Mouse (Mus musculus) MEL (cell line): ENCODE data around the gene Peli2. TPM values are rescaled to one million over a fixed set of nuclear protein-coding genes. Genes with fewer than 3 reads are reported as not detected.

Source experiments
- DNase-seq: peaks from one replicate; pipeline ENCODE4 v3.0.0; 2011; ENCODE audit warnings: low read depth, low spot score
- H3K27ac ChIP-seq: 2 replicates; pipeline ENCODE4 v1.5.1; 2012; ENCODE audit warnings: low read depth, mild to moderate bottlenecking, control low read depth, low read length, moderate library complexity; ENCODE audit not compliant: control insufficient read depth
- H3K27me3 ChIP-seq, 2 experiments: fragments of 150-350 bp in 1 of 2; sonication (generic) in 1 of 2; 2 replicates each; pipeline ENCODE4 v1.6.1; 2012; ENCODE audit warnings: low read length in 2 of 2, mild to moderate bottlenecking in 2 of 2, improper control_type of control experiment in 1 of 2, moderate library complexity in 1 of 2; ENCODE audit not compliant: insufficient read depth in 2 of 2, control insufficient read depth in 1 of 2
- H3K36me3 ChIP-seq, 2 experiments: 2 replicates each; pipeline ENCODE4 v1.6.1; 2012 to 2014; ENCODE audit warnings: low read length in 2 of 2, improper control_type of control experiment in 1 of 2, inconsistent platforms in 1 of 2, mild to moderate bottlenecking in 1 of 2; ENCODE audit not compliant: insufficient read depth in 2 of 2, control insufficient read depth in 1 of 2
- H3K4me1 ChIP-seq, 2 experiments: fragments of 150-350 bp in 1 of 2; sonication (generic) in 1 of 2; 2 replicates each; pipeline ENCODE4 v1.6.1; 2012; ENCODE audit warnings: low read length in 2 of 2, improper control_type of control experiment in 1 of 2, mild to moderate bottlenecking in 1 of 2; ENCODE audit not compliant: insufficient read depth in 2 of 2, control insufficient read depth in 1 of 2
- H3K4me3 ChIP-seq, 2 experiments: fragments of 150-350 bp in 1 of 2; sonication (generic) in 1 of 2; 2 replicates each; pipeline ENCODE4 v1.5.1; 2012; ENCODE audit warnings: low read depth in 2 of 2, low read length in 2 of 2, mild to moderate bottlenecking in 2 of 2, moderate library complexity in 2 of 2, control low read depth in 1 of 2, improper control_type of control experiment in 1 of 2; ENCODE audit not compliant: control insufficient read depth in 1 of 2, insufficient read depth in 1 of 2
- H3K79me2 ChIP-seq: 2 replicates; pipeline ENCODE4 v1.6.1; 2012; ENCODE audit warnings: mild to moderate bottlenecking, low read length, moderate library complexity; ENCODE audit not compliant: control insufficient read depth, poor library complexity, insufficient read depth
- H3K9ac ChIP-seq: 2 replicates; pipeline ENCODE4 v1.6.1; 2012; ENCODE audit warnings: low read depth, mild to moderate bottlenecking, control low read depth, low read length, moderate library complexity; ENCODE audit not compliant: control insufficient read depth, poor library complexity, severe bottlenecking
- H3K9me3 ChIP-seq: fragments of 150-350 bp; sonication (generic); replicated peaks from 2 replicates; pipeline ENCODE4 v1.6.1; 2012; ENCODE audit warnings: mild to moderate bottlenecking, low read length, improper control_type of control experiment, moderate library complexity; ENCODE audit not compliant: insufficient read depth
- BHLHE40 ChIP-seq: IDR thresholded peaks from 2 replicates; pipeline ENCODE4 v1.6.1; 2012; ENCODE audit warnings: low read depth, mild to moderate bottlenecking, inconsistent platforms, low read length, improper control_type of control experiment, borderline replicate concordance
- CHD2 ChIP-seq: IDR thresholded peaks from 2 replicates; pipeline ENCODE4 v1.6.1; 2011; ENCODE audit warnings: low read length, improper control_type of control experiment
- CTCF ChIP-seq, 3 experiments: IDR thresholded peaks in 2 of 3; conservative IDR thresholded peaks in 1 of 3; 2 replicates each; pipeline ENCODE4 v1.5.1; 2011 to 2012; ENCODE audit warnings: low read length in 3 of 3, low read depth in 2 of 3, mild to moderate bottlenecking in 2 of 3, improper control_type of control experiment in 1 of 3, inconsistent platforms in 1 of 3, mixed read lengths in 1 of 3, moderate library complexity in 1 of 3; ENCODE audit not compliant: control insufficient read depth in 1 of 3, insufficient read depth in 1 of 3, poor library complexity in 1 of 3, severe bottlenecking in 1 of 3
- ELF1 ChIP-seq: IDR thresholded peaks from 2 replicates; pipeline ENCODE4 v1.6.1; 2014; ENCODE audit warnings: low read depth, mild to moderate bottlenecking, inconsistent platforms, low read length, improper control_type of control experiment, moderate library complexity
- GABPA ChIP-seq: IDR thresholded peaks from 2 replicates; pipeline ENCODE4 v1.6.1; 2012; ENCODE audit warnings: low read depth, mild to moderate bottlenecking, inconsistent platforms, low read length, improper control_type of control experiment, moderate library complexity
- HCFC1 ChIP-seq: IDR thresholded peaks from 2 replicates; pipeline ENCODE4 v1.6.1; 2012; ENCODE audit warnings: low read depth, mild to moderate bottlenecking, inconsistent platforms, low read length, improper control_type of control experiment, moderate library complexity
- JUND ChIP-seq: IDR thresholded peaks from 2 replicates; pipeline ENCODE4 v1.6.1; 2011; ENCODE audit warnings: low read depth, mild to moderate bottlenecking, improper control_type of control experiment, low read length
- KAT2A ChIP-seq: conservative IDR thresholded peaks from 2 replicates; pipeline ENCODE4 v1.6.1; 2012; ENCODE audit warnings: low read depth, low read length, improper control_type of control experiment, inconsistent platforms
- MAFK ChIP-seq: IDR thresholded peaks from 2 replicates; pipeline ENCODE4 v1.6.1; 2011; ENCODE audit warnings: low read depth, mild to moderate bottlenecking, low read length, improper control_type of control experiment, borderline replicate concordance
- MAX ChIP-seq: IDR thresholded peaks from 2 replicates; pipeline ENCODE4 v1.6.1; 2011; ENCODE audit warnings: low read length, improper control_type of control experiment
- MEF2A ChIP-seq: IDR thresholded peaks from 2 replicates; pipeline ENCODE4 v1.6.1; 2014; ENCODE audit warnings: low read depth, mild to moderate bottlenecking, inconsistent platforms, low read length, improper control_type of control experiment; ENCODE audit not compliant: poor library complexity, insufficient replicate concordance, severe bottlenecking; ENCODE audit errors: extremely low read depth
- MYC ChIP-seq: IDR thresholded peaks from 2 replicates; pipeline ENCODE4 v1.6.1; 2011; ENCODE audit warnings: low read depth, mild to moderate bottlenecking, low read length, improper control_type of control experiment, moderate library complexity
- NELFE ChIP-seq: IDR thresholded peaks from 2 replicates; pipeline ENCODE4 v1.6.1; 2011; ENCODE audit warnings: low read depth, low read length, improper control_type of control experiment
- NRF1 ChIP-seq: IDR thresholded peaks from 2 replicates; pipeline ENCODE4 v1.6.1; 2014; ENCODE audit warnings: low read depth, mild to moderate bottlenecking, inconsistent platforms, low read length, improper control_type of control experiment, moderate library complexity; ENCODE audit not compliant: poor library complexity, insufficient read depth, severe bottlenecking
- POLR2A ChIP-seq, 2 experiments: IDR thresholded peaks; 2 replicates each; pipeline ENCODE4 v1.6.1; 2011 to 2012; ENCODE audit warnings: low read length in 2 of 2, mild to moderate bottlenecking in 2 of 2, control low read depth in 1 of 2, improper control_type of control experiment in 1 of 2, low read depth in 1 of 2, moderate library complexity in 1 of 2; ENCODE audit not compliant: control insufficient read depth in 1 of 2, insufficient read depth in 1 of 2, poor library complexity in 1 of 2
- POLR2AphosphoS2 ChIP-seq: IDR thresholded peaks from 2 replicates; pipeline ENCODE4 v1.6.1; 2011; ENCODE audit warnings: low read length, improper control_type of control experiment
- POLR2AphosphoS5 ChIP-seq: IDR thresholded peaks from 2 replicates; pipeline ENCODE4 v1.6.1; 2012; ENCODE audit warnings: low read depth, borderline replicate concordance, mild to moderate bottlenecking, inconsistent platforms, low read length, moderate library complexity, mixed read lengths
- RCOR1 ChIP-seq: IDR thresholded peaks from 2 replicates; pipeline ENCODE4 v1.6.1; 2012; ENCODE audit warnings: low read depth, mild to moderate bottlenecking, inconsistent platforms, low read length, improper control_type of control experiment
- SIN3A ChIP-seq: IDR thresholded peaks from 2 replicates; pipeline ENCODE4 v1.6.1; 2012; ENCODE audit warnings: low read length, improper control_type of control experiment, inconsistent platforms
- SMC3 ChIP-seq: IDR thresholded peaks from 2 replicates; pipeline ENCODE4 v1.6.1; 2011; ENCODE audit warnings: low read depth, low read length, improper control_type of control experiment
- TAL1 ChIP-seq: IDR thresholded peaks from 2 replicates; pipeline ENCODE4 v1.6.1; 2012; ENCODE audit warnings: mild to moderate bottlenecking, inconsistent platforms, low read length, moderate library complexity, mixed read lengths
- TCF12 ChIP-seq: IDR thresholded peaks from 2 replicates; pipeline ENCODE4 v1.6.1; 2014; ENCODE audit warnings: low read depth, mild to moderate bottlenecking, inconsistent platforms, low read length, improper control_type of control experiment, moderate library complexity
- UBTF ChIP-seq: IDR thresholded peaks from 2 replicates; pipeline ENCODE4 v1.6.1; 2012; ENCODE audit warnings: low read depth, mild to moderate bottlenecking, inconsistent platforms, low read length, improper control_type of control experiment, moderate library complexity, borderline replicate concordance; ENCODE audit not compliant: insufficient read depth
- USF1 ChIP-seq: IDR thresholded peaks from 2 replicates; pipeline ENCODE4 v1.6.1; 2014; ENCODE audit warnings: low read depth, mild to moderate bottlenecking, inconsistent platforms, low read length, improper control_type of control experiment, moderate library complexity
- USF2 ChIP-seq, 2 experiments: IDR thresholded peaks; 2 replicates each; pipeline ENCODE4 v1.6.1; 2011 to 2012; ENCODE audit warnings: improper control_type of control experiment in 2 of 2, low read length in 2 of 2, borderline replicate concordance in 1 of 2, inconsistent platforms in 1 of 2, low read depth in 1 of 2, mild to moderate bottlenecking in 1 of 2; ENCODE audit not compliant: insufficient read depth in 1 of 2
- ZC3H11A ChIP-seq: IDR thresholded peaks from 2 replicates; pipeline ENCODE4 v1.6.1; 2012; ENCODE audit warnings: low read depth, mild to moderate bottlenecking, inconsistent platforms, low read length, improper control_type of control experiment
- ZKSCAN1 ChIP-seq: IDR thresholded peaks from 2 replicates; pipeline ENCODE4 v1.6.1; 2012; ENCODE audit warnings: low read depth, mild to moderate bottlenecking, inconsistent platforms, low read length, improper control_type of control experiment, moderate library complexity
- ZMIZ1 ChIP-seq: IDR thresholded peaks from 2 replicates; pipeline ENCODE4 v1.6.1; 2012; ENCODE audit warnings: low read depth, mild to moderate bottlenecking, inconsistent platforms, low read length, improper control_type of control experiment, moderate library complexity
- ZNF384 ChIP-seq: IDR thresholded peaks from 2 replicates; pipeline ENCODE4 v1.6.1; 2012; ENCODE audit warnings: low read depth, mild to moderate bottlenecking, inconsistent platforms, low read length, improper control_type of control experiment
- polyA plus RNA-seq, 2 experiments: library from polyadenylated mRNA; stranded (reverse) in 1 of 2; unstranded in 1 of 2; fragments of >175 nt in 1 of 2; fragments of >200 nt in 1 of 2; gene quantifications; 2 replicates each; pipeline versions ENCODE4 v1.2.1 to v1.2.4; 2012; ENCODE audit warnings: low replicate concordance in 2 of 2, low read depth in 1 of 2; ENCODE audit not compliant: insufficient read length in 2 of 2, insufficient read depth in 1 of 2, missing spikeins in 1 of 2
- total RNA-seq: library from RNA; depleted of rRNA; stranded (reverse); fragments of 300-350 nt; gene quantifications from 2 replicates; pipeline ENCODE4 v1.2.3, GENCODE M21; 2012

Gene Peli2
- total and polyA plus RNA-seq, 3 experiments, result not detected

DNA sequence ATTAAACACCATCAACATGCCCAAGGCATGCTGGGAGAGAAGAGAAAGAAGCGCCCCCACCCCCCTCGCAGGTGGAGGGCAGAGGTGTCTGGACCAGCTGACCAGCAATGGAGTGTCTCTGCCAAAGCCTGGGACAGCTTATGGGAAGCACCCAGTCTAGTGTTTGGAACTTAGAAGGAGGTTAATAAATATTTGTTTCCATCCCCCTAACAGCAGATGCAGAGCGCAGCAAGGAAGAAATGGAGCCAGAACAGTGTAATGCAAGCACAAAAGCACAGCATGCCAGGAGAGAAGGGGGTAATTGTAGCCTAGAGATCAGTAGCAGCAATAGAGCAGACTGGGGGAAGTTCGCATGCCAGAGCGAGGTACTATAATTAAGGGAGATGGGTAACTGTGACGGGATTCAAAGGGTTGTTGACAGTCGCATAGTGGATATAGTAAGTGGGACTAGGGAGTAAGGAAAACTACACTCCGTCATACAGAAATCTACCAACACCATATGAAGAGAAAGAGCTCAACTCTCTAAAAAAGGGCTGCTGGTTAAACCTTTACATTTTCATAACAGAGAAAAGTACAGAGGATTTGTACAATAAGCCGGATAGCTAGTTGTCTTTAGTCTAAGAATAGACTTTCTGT, 1.5 kb upstream of the Peli2 start:
- no peak overlapping the region for H3K9ac ChIP-seq
- H3K27ac ChIP-seq, result no peak overlapping the region
- H3K9me3 ChIP-seq, result no peaks in the 10 kb centered on the region
- H3K79me2 ChIP-seq, result no peaks in the 10 kb centered on the region
- no peak for DNase-seq
- H3K36me3 ChIP-seq, result no peaks in the 10 kb centered on the region
- no peak overlapping the region for H3K4me3 ChIP-seq
- H3K27me3 ChIP-seq, result no peaks in the 10 kb centered on the region
- H3K4me1 ChIP-seq, result no peaks in the 10 kb centered on the region
- TF ChIP-seq ELF1 (no peak), JUND (no peak), POLR2AphosphoS5 (no peak), MYC (no peak), POLR2A (IDR thresholded peaks at IDR 0.05; ENCODE audit: control insufficient read depth in 1 of 2, insufficient read depth in 1 of 2, low read depth in 1 of 2, low read length in 2 of 2, poor library complexity in 1 of 2) (no peak), ZNF384 (no peak), POLR2AphosphoS2 (no peak), UBTF (no peak), NELFE (no peak), BHLHE40 (no peak), NRF1 (no peak), SIN3A (no peak), GABPA (no peak), SMC3 (no peak), TAL1 (no peak)

DNA sequence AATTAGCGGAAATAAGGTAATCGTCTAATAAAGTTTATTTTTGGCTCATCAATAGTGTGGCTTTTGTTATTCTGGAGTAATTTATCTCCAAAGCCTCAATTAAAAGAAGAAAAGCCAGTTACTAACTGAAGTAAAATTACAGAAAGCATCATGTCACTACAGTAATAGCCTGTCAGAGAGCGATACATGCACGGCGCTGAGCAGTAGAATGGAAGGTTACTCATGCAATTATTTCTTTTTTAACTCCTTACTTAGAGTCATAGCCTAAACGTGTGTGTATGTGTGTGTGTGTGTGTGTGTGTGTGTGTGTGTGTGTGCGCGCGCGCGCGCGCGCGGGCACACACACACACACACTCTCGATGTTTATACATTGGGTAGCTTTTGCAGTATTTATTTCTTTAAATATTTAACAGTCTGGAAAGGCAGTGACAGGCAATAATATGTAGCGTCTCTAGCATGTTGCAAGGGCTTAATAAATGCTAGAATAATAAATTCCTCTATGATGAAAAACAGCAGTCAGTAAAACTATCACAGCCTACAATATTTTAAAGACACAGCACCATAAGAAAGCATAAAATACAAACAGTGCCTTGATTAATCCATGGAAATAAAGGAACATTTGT, 864 bp upstream of the Peli2 start:
- no peak overlapping the region for H3K27ac ChIP-seq
- H3K9ac ChIP-seq, result no peak overlapping the region
- TF ChIP-seq ZC3H11A (no peak), NELFE (no peak), USF1 (no peak), SMC3 (no peak), MAX (no peak), TCF12 (no peak), HCFC1 (no peak), ZNF384 (no peak), CHD2 (no peak), MEF2A (no peak), GABPA (no peak), POLR2AphosphoS5 (no peak), ZKSCAN1 (no peak), RCOR1 (no peak), USF2 (IDR thresholded peaks at IDR 0.05; ENCODE audit: borderline replicate concordance in 1 of 2, insufficient read depth in 1 of 2, low read depth in 1 of 2, low read length in 2 of 2) (no peak), ZMIZ1 (no peak), CTCF (IDR thresholded peaks at IDR 0.05 in 2 of 3, conservative IDR thresholded peaks at IDR 0.05 in 1 of 3; ENCODE audit: control insufficient read depth in 1 of 3, insufficient read depth in 1 of 3, low read depth in 2 of 3, low read length in 3 of 3, poor library complexity in 1 of 3, severe bottlenecking in 1 of 3) (no peak), UBTF (no peak), KAT2A (no peak), MAFK (no peak)
- no peaks in the 10 kb centered on the region for H3K79me2 ChIP-seq
- H3K4me3 ChIP-seq, result no peak overlapping the region
- no peaks in the 10 kb centered on the region for H3K36me3 ChIP-seq
- no peaks in the 10 kb centered on the region for H3K9me3 ChIP-seq
- no peaks in the 10 kb centered on the region for H3K27me3 ChIP-seq
- no peaks in the 10 kb centered on the region for H3K4me1 ChIP-seq
- DNase-seq, result no peak
